Mouse (Mus musculus) cerebellum, adult 2 months (tissue): ENCODE data around the gene Krt78.

Experiments used
- CTCF ChIP-seq: fragments of 200-500 bp; IDR thresholded peaks from 2 replicates; pipeline ENCODE4 v1.5.1; 2011; ENCODE audit warnings: low read depth, mild to moderate bottlenecking, control low read depth, low read length, moderate library complexity, borderline replicate concordance; ENCODE audit not compliant: insufficient read depth
- POLR2A ChIP-seq: fragments of 200-500 bp; IDR thresholded peaks from 2 replicates; pipeline ENCODE4 v1.6.1; 2011; ENCODE audit warnings: low read length, control low read depth, borderline replicate concordance; ENCODE audit not compliant: insufficient read depth

GRCm38 (mm10) chr15:102002646-102003488 lies 48.8 kb upstream of the Krt78 start:
- TF ChIP-seq CTCF = no peak
- TF ChIP-seq POLR2A = no peak
